Mouse (Mus musculus): ENCODE measurements around the gene Sympk. TPM values are rescaled to one million over a fixed set of nuclear protein-coding genes. Genes with fewer than 3 reads are reported as not detected.

Sympk gene
- polyA plus RNA-seq, 1 experiment, result 90.3 TPM

- no peaks in the 10 kb centered on the region for H3K27me3 ChIP-seq (ENCODE audit: control insufficient read depth, insufficient read depth, insufficient read length)
- peaks cover 18% of the 10 kb centered on the region for H3K36me3 ChIP-seq (ENCODE audit: control insufficient read depth, insufficient read depth)
- H3K79me2 ChIP-seq (ENCODE audit: control insufficient read depth, insufficient read depth), result peaks cover 10% of the 10 kb centered on the region
- peak overlapping the region; percentile 74 for H3K4me3 ChIP-seq
- TF ChIP-seq POLR2A (IDR thresholded peaks at IDR 0.05; ENCODE audit: insufficient read length, low read depth) (peak; percentile 48), TCF3 (IDR thresholded peaks at IDR 0.05; ENCODE audit: insufficient read length, low read depth) (no peak), REST (IDR thresholded peaks at IDR 0.05; ENCODE audit: insufficient read depth, insufficient read length) (no peak)
- peak overlapping the region; percentile 99 for H3K4me2 ChIP-seq (ENCODE audit: low read depth)
- H3ac ChIP-seq (ENCODE audit: control insufficient read depth, insufficient read length), result peak overlapping the region; percentile 15
Observed at GRCm38 (mm10) chr7:19085495-19085894, 61.3 kb downstream of the Sympk start.

GRCm38 (mm10) chr7:19086042-19086441, 61.9 kb downstream of the Sympk start:
- peak overlapping the region; percentile 15 for H3ac ChIP-seq (ENCODE audit: control insufficient read depth, insufficient read length)
- peak in 2 of 3 experiments; percentile 16 to 47 for TF ChIP-seq MYOG (IDR thresholded peaks at IDR 0.05; ENCODE audit: control insufficient read depth in 1 of 3, insufficient read depth in 1 of 3, insufficient read length in 2 of 3, low read depth in 2 of 3)
- peak; percentile 62 for TF ChIP-seq USF1 (IDR thresholded peaks at IDR 0.05; ENCODE audit: low read depth)
- no peak for TF ChIP-seq MAX (IDR thresholded peaks at IDR 0.05; ENCODE audit: low read depth)
- peak; percentile 74 for TF ChIP-seq POLR2AphosphoS2 (IDR thresholded peaks at IDR 0.05; ENCODE audit: insufficient read length, low read depth)
- peak in 2 of 3 experiments; percentile 11 to 24 for TF ChIP-seq MYOD1 (IDR thresholded peaks at IDR 0.05; ENCODE audit: control insufficient read depth in 1 of 3, insufficient read length in 2 of 3, low read depth in 2 of 3)
- TF ChIP-seq CEBPB (IDR thresholded peaks at IDR 0.05; ENCODE audit: insufficient read depth, poor library complexity, severe bottlenecking), result no peak
- H3K4me2 ChIP-seq (ENCODE audit: low read depth), result peak overlapping the region; percentile 99

GRCm38 (mm10) chr7:19086760-19087159, 62.6 kb downstream of the Sympk start:
- H3K36me3 ChIP-seq (ENCODE audit: control insufficient read depth, insufficient read depth), result peaks cover 18% of the 10 kb centered on the region
- peaks cover 1% of the 10 kb centered on the region for H3K79me2 ChIP-seq (ENCODE audit: control insufficient read depth, insufficient read depth)

More at GRCm38 (mm10) chr7:19086042-19086441, 61.9 kb downstream of the Sympk start:
- no peaks in the 10 kb centered on the region for H3K27me3 ChIP-seq (ENCODE audit: control insufficient read depth, insufficient read depth, insufficient read length)
- H3K4me3 ChIP-seq, result peak overlapping the region; percentile 74
- H3K36me3 ChIP-seq (ENCODE audit: control insufficient read depth, insufficient read depth), result peaks cover 18% of the 10 kb centered on the region
- peaks cover 8% of the 10 kb centered on the region for H3K79me2 ChIP-seq (ENCODE audit: control insufficient read depth, insufficient read depth)

GRCm38 (mm10) chr7:19088813-19089212, 64.6 kb downstream of the Sympk start:
- Histone ChIP-seq H3K79me2 (ENCODE audit: control insufficient read depth, insufficient read depth) (no peaks in the 10 kb centered on the region), H3K4me2 (ENCODE audit: low read depth) (no peak overlapping the region), H3ac (ENCODE audit: control insufficient read depth, insufficient read length) (no peak overlapping the region), H3K4me3 (no peak overlapping the region), H3K36me3 (ENCODE audit: control insufficient read depth, insufficient read depth) (peaks cover 18% of the 10 kb centered on the region), H3K27me3 (ENCODE audit: control insufficient read depth, insufficient read depth, insufficient read length) (no peaks in the 10 kb centered on the region)
- TF ChIP-seq SRF (IDR thresholded peaks at IDR 0.05; ENCODE audit: control insufficient read depth, insufficient read length, low read depth), result no peak
- no peak for TF ChIP-seq MYOG (IDR thresholded peaks at IDR 0.05; ENCODE audit: control insufficient read depth in 1 of 3, insufficient read depth in 1 of 3, insufficient read length in 2 of 3, low read depth in 2 of 3)
- TF ChIP-seq POLR2AphosphoS2 (IDR thresholded peaks at IDR 0.05; ENCODE audit: insufficient read length, low read depth), result peak; percentile 10

More at GRCm38 (mm10) chr7:19086760-19087159, 62.6 kb downstream of the Sympk start:
- TF ChIP-seq CEBPB (IDR thresholded peaks at IDR 0.05; ENCODE audit: insufficient read depth, poor library complexity, severe bottlenecking) (no peak), POLR2A (IDR thresholded peaks at IDR 0.05; ENCODE audit: insufficient read length, low read depth) (no peak), MAX (IDR thresholded peaks at IDR 0.05; ENCODE audit: low read depth) (no peak), E2F4 (IDR thresholded peaks at IDR 0.05; ENCODE audit: insufficient read depth) (no peak), TCF3 (IDR thresholded peaks at IDR 0.05; ENCODE audit: insufficient read length, low read depth) (no peak), MYOG (IDR thresholded peaks at IDR 0.05; ENCODE audit: control insufficient read depth in 1 of 3, insufficient read depth in 1 of 3, insufficient read length in 2 of 3, low read depth in 2 of 3) (no peak), USF1 (IDR thresholded peaks at IDR 0.05; ENCODE audit: low read depth) (no peak), MYOD1 (IDR thresholded peaks at IDR 0.05; ENCODE audit: control insufficient read depth in 1 of 3, insufficient read length in 2 of 3, low read depth in 2 of 3) (no peak), TCF12 (IDR thresholded peaks at IDR 0.05; ENCODE audit: insufficient read depth, poor library complexity, severe bottlenecking) (no peak), SRF (IDR thresholded peaks at IDR 0.05; ENCODE audit: control insufficient read depth, insufficient read length, low read depth) (no peak), REST (IDR thresholded peaks at IDR 0.05; ENCODE audit: insufficient read depth, insufficient read length) (no peak), POLR2AphosphoS2 (IDR thresholded peaks at IDR 0.05; ENCODE audit: insufficient read length, low read depth) (no peak)
- Histone ChIP-seq H3K27me3 (ENCODE audit: control insufficient read depth, insufficient read depth, insufficient read length) (no peaks in the 10 kb centered on the region), H3K4me2 (ENCODE audit: low read depth) (no peak overlapping the region), H3ac (ENCODE audit: control insufficient read depth, insufficient read length) (no peak overlapping the region), H3K4me3 (peak overlapping the region; percentile 74)

- Histone ChIP-seq H3K4me3 (no peak overlapping the region), H3ac (ENCODE audit: control insufficient read depth, insufficient read length) (no peak overlapping the region), H3K4me2 (ENCODE audit: low read depth) (no peak overlapping the region), H3K36me3 (ENCODE audit: control insufficient read depth, insufficient read depth) (peaks cover 18% of the 10 kb centered on the region), H3K79me2 (ENCODE audit: control insufficient read depth, insufficient read depth) (no peaks in the 10 kb centered on the region), H3K27me3 (ENCODE audit: control insufficient read depth, insufficient read depth, insufficient read length) (no peaks in the 10 kb centered on the region)
- TF ChIP-seq MYOD1 (IDR thresholded peaks at IDR 0.05; ENCODE audit: control insufficient read depth in 1 of 3, insufficient read length in 2 of 3, low read depth in 2 of 3) (no peak), TCF12 (IDR thresholded peaks at IDR 0.05; ENCODE audit: insufficient read depth, poor library complexity, severe bottlenecking) (no peak), USF1 (IDR thresholded peaks at IDR 0.05; ENCODE audit: low read depth) (no peak), E2F4 (IDR thresholded peaks at IDR 0.05; ENCODE audit: insufficient read depth) (no peak), REST (IDR thresholded peaks at IDR 0.05; ENCODE audit: insufficient read depth, insufficient read length) (no peak), CEBPB (IDR thresholded peaks at IDR 0.05; ENCODE audit: insufficient read depth, poor library complexity, severe bottlenecking) (no peak), MYOG (IDR thresholded peaks at IDR 0.05; ENCODE audit: control insufficient read depth in 1 of 3, insufficient read depth in 1 of 3, insufficient read length in 2 of 3, low read depth in 2 of 3) (no peak), TCF3 (IDR thresholded peaks at IDR 0.05; ENCODE audit: insufficient read length, low read depth) (no peak), POLR2AphosphoS2 (IDR thresholded peaks at IDR 0.05; ENCODE audit: insufficient read length, low read depth) (no peak), POLR2A (IDR thresholded peaks at IDR 0.05; ENCODE audit: insufficient read length, low read depth) (no peak)
Observed at GRCm38 (mm10) chr7:19091913-19092312, 67.7 kb downstream of the Sympk start.
